Mouse (Mus musculus) c-Kit-positive CD71-positive TER-119-positive erythroid progenitor cells, embryonic 14.5 days (primary cell): ENCODE data around the gene Frmd4a.

ENCODE experiments used
- DNase-seq: peaks from one replicate; pipeline ENCODE4 v3.0.0-alpha.2; 2013; ENCODE audit warnings: low spot score

Frmd4a gene

DNA sequence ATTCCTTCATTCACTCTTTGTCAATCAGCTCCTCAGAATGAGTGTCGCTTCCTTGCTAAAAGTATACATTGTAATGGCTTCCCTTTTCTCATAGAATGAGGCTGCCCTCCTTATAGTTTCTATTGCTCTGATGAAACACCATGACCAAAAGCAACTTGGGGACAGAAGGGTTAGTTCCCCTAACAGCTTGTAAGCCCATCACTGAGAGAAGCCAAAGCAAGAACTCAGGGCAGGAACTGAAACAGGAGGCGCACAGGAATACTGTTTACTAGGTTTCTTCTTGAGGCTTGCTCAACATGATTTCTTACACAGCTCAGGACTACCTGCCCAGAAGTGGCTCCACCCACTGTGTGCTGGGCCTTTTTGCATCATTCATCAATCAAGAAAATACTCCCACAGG is 273.0 kb downstream of the Frmd4a start:
- no peak for DNase-seq

- no peak for DNase-seq
Observed at GRCm38 (mm10) chr2:4291100-4291499, 273.6 kb downstream of the Frmd4a start.

GRCm38 (mm10) chr2:4291671-4292070 is 274.2 kb downstream of the Frmd4a start:
- no peak for DNase-seq

DNA sequence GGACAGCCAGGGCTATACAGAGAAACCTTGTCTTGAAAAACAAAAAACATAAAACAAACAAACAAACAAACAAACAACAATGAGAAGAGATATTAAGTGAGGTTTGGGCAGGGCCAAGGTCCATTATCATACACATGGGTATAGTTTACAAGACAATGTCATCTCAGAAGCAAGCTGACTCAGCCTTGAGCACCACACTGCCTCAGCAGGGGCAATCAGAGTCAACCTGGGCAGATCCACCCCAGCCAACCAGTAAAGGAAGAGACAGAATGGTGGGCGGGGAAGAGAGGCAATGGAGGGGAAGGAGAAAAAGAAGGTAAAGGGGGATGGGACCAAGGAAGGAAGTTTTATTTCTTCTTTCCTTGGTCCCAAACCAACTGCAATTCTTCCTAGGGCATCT is 276.2 kb downstream of the Frmd4a start:
- no peak for DNase-seq

DNA sequence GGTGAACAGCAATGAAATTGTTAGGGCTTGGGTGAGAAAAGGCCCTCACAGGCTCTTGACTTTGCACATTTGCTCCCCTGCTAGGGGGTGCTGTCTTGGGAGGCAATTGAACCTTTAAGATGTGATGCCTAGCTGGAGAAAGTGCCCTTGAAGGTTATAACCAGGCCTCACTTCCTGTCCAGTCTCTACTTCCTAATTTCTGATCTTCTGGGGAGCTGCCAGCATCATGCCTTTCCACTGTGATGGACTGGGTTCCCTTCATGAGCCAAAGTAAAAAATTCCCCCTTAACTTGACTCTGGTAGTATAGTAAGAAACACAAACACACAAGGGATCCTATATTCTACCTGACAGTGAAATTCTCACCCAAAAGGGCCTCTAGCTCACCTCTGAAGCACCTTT is 278.1 kb downstream of the Frmd4a start:
- no peak for DNase-seq

DNA sequence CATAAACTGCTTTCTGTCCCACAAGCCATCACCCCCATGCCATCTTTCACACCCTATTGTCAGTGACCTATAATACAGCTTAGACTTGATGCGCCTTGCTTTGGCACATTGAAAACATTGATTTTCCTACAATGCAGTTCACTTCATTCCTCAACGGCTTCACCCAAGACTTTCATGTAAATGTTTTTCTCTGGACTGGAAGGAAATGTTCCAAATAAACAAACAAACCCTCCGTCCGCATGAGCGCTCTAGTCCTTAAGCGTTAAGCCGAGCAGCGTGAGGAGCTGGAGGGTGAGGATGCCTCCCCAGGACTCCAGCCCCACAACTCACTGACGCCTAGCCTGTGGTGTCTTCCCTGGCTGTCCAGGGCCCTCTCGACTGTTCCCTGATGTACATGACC is 279.4 kb downstream of the Frmd4a start:
- no peak for DNase-seq

GRCm38 (mm10) chr2:4298325-4299215 is 281.1 kb downstream of the Frmd4a start:
- no peak for DNase-seq

- DNase-seq = no peak
Observed at GRCm38 (mm10) chr2:4299593-4299992, 282.1 kb downstream of the Frmd4a start.

DNA sequence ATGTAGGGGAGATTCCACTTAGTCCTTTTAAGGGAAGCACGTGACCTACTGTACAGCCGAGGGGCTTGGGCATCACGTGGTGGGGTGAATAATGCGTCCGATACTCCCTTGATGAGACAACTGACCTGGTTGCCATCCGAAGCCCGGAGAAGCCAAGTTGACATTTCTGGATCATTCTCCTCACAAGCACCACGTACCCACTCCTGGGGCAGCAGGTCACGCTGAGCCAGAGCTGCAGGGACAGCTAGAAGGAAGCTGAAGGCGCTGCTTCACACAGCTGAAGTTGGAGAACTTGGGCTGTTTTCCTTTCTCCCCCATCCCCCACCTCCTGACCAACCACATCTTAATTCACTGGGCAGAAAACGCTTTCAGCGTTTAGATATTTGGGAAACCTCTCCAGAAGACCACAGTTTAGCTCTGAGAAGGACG is 282.9 kb downstream of the Frmd4a start:
- DNase-seq = no peak

GRCm38 (mm10) chr2:4300816-4301215 is 283.3 kb downstream of the Frmd4a start:
- no peak for DNase-seq

- no peak for DNase-seq
Observed at GRCm38 (mm10) chr2:4301256-4301655, 283.7 kb downstream of the Frmd4a start.

- no peak for DNase-seq
Observed at GRCm38 (mm10) chr2:4301692-4302091, 284.2 kb downstream of the Frmd4a start.

GRCm38 (mm10) chr2:4302119-4302518 is 284.6 kb downstream of the Frmd4a start:
- no peak for DNase-seq

GRCm38 (mm10) chr2:4307076-4307475 is 289.6 kb downstream of the Frmd4a start:
- DNase-seq = no peak

DNA sequence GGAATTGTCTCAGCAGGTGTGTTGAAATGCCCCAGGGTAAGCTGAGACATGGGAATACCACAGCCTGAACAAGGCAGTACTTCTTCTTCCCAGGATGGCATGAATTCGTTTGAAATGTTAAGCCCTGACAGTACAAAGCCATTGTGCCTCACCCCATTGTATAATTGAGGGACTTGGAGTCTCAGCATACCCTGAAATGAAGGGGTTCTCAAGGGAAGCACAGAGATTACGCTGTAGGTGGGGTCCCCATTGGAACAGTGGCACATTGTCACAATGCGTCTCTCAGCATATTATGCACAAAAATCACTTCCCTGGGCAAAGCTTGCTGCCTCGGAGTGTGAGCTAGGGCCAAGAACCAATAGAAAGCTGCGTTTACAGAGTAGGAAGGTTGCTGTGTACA is 297.0 kb downstream of the Frmd4a start:
- no peak for DNase-seq

GRCm38 (mm10) chr2:4316589-4316988 is 299.1 kb downstream of the Frmd4a start:
- no peak for DNase-seq

- no peak for DNase-seq
Observed at GRCm38 (mm10) chr2:4318134-4318533, 300.6 kb downstream of the Frmd4a start.

DNA sequence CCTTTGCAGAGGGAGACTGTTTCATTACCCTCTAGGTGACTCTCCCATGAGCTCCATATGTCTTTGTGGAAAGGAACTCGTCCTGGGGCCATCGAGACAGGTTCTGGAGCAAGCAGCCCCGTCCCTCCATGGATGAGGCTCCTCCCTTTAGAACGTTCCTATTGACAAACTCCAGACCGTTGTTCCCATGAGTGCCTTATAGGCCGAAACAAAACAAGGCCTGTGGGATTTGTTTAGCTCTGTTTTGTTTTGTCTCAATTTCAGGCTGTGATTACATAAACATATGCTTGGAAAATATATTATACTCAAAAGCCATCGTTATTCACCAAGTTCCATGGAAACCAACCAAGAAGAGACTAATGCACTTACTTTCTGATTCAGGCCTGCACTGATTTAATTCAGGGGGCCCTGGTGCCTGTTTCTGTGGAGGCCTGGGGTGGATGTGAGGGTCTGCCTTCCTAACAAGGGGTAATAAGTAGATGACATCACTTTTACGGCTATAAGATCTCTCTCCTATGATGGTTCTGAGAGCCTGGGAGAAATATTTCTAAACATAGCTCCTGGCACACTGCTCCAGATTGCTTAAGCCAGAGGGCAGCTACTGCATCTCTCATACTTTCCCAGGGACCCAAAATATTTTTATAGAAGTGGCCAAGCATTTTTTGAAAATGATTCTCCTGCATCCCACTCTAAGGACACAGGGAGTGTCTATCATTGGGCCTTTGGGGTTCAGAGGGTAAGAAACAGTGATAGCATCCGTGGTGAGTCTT is 308.9 kb downstream of the Frmd4a start:
- no peak for DNase-seq

DNA sequence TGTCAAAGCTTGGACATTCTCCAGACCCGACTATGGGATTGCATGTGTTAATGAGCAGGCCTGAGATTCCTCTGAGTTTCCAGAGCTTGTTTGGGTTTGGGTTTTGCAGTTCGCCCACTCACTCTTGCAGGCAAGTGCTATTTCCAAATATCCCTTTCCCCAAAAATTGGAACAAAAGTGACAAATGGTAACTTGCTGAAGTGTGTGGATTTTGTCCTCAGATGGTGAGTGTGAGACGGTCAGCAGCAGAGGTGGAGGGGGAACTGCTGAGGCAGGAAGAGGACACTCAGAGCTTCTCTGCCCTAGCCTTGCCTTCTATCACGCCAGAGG is 309.5 kb downstream of the Frmd4a start:
- no peak for DNase-seq

DNA sequence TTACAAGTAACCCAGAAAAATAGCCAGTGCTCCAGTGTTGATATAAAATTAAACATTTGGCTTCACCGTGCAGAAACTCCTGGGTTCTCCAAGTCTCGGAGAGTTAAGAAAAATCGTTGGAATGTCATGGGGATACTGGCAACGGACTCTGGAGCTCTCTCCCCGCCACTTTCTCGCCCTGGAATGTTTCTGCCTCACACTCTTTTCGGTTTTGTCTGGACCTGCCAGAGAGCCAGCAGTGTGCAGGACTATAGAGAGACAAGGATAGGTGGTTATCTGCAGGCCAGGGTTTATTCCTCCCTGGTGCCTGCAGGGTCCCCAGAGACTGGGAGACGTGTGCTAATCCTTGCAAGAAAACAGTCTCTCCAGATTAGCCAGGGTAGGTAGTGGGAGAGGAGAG is 314.9 kb downstream of the Frmd4a start:
- no peak for DNase-seq

- DNase-seq = no peak
Observed at GRCm38 (mm10) chr2:4334201-4334600, 316.7 kb downstream of the Frmd4a start.

DNA sequence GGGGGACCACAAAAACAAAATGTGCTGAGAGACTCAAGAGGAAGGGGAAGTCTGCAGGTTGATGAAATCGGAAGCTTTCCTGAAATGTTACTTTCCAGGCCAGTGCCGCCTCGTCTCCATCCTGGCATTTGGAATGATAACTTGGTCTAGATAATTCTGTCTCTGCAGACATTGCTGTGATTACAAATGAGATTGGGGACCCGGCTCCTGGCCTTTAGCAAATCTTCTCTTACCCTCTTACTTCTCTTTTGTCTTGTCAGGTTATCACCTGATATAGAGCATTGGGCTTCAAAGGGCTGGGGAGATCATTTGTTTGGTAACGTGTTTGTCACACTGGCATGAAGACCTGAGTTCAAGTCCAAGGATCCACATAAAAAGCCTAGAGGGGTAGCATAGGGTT is 317.4 kb downstream of the Frmd4a start:
- DNase-seq = no peak

DNA sequence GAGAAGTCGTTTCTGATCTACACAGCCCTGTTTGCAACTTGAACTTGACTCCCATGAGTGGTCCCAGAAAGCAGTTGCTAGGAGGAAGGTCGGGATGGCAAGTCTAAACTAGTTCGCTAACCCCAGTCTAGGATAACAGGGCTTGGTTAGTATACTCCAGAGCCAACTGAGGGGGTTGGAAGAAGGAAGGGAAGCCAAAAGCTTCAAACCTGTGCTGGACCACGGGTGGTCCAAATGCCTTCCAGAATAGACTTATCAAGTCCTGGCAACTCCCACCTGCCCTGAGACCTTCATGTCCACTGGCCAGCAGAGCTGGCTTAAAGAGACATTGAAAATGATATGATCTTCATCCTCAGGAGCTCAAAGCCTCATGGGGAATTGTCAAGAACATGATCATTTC is 318.4 kb downstream of the Frmd4a start:
- DNase-seq = no peak
